Mouse (Mus musculus): ENCODE data around the gene Kif23.

The Kif23 gene

DNA sequence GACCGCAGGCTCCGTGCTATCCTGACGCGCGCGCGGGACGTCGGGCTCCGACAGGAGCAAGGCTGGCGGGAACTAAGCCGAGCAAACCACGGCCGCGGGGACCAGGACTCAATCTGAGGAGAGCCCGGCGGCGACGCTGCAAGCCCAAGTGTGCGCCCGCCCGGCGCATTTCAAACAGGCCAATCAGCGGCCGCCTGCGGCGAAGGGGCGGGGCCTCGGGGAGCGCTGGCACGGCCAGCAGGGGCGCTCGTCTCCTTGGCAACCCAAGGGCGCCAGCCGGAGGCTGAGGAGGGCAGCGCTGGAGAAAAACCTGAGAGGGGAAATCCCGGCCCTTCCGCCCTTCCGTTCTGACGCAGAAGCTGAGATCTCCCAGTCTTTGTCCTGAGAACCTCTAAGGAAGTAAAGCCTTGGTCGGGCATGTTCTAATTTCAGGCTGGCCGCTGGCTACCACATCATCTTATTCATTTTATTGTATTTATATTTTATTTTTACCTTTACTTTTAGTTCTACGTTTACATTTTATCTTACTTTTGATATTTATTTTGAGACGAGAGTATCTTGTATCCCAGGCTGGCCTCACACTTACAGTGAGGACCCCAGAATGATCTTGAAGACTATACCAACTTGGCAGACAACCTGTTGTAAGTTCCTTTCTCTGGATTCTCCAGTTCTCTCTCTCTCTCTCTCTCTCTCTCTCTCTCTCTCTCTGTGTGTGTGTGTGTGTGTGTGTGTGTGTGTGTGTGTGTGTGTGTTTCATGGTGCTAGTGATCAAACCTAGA, at the start of gene Kif23:
Gene Kif23 (minus strand): TSS at position 152 of the 779 bp plus-strand sequence.
- peak; percentile 93 to 95 for DNase-seq (ENCODE audit: low spot score in 2 of 2)

DNA sequence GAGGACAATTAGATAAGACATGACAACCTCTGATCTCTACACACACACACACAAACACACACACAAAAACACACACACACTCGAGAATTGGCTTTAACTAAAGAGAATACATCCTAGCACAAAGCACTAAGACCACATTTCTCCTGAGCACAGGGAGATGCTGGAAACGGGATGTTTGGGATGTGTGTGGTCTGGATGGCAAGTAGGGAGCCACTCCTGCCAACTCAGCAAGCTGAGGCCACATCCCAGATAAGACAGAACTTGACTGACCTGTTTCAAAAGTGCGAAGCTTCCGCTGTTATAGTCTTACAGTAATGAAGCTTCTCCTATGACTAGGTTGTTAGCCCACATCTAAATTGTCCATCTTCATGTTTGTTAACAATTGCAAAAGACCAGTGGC, 44.6 kb upstream of the Kif23 start:
- no peak for DNase-seq (ENCODE audit: low spot score in 2 of 2)

GRCm38 (mm10) chr9:61990738-61991137, 44.2 kb upstream of the Kif23 start:
- no peak for DNase-seq (ENCODE audit: low spot score in 2 of 2)

- no peak for DNase-seq (ENCODE audit: low spot score in 2 of 2)
These were observed 39.5 kb upstream of the Kif23 start for GRCm38 (mm10) chr9:61986055-61986454.

DNA sequence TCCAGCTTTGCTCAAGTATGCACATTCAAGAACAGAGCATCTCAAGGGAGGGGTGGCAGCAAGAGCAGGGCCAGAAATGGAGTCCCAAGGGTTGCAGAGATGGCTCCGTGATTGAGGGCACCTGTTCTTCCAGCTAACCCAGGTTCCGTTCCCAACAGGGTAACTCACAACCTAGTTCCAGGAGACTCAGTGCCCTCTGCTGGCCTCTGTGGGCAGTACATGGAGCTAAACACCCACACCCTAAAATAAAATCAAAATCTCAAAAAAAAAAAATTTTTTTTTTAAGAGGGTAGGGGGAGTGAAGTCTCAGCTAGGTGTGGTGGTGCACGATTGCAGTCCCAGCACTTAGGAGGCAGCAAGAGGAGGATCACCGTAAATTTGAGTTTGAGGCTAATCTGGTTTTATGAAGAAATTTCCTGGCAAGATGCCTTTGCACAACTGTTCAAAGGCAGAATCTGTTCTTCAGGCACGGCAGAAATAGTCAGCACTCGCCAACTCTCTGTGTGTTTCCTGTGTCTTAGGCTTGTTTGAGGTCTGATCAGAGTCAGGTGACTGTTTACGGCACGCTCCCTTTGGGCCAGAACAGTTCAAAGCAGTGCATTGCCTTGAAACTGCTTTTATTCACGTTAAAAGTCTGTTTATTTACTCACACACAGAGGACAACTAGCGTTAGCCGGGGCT, 38.7 kb upstream of the Kif23 start:
- peak; percentile 62 to 75 for DNase-seq (ENCODE audit: low spot score in 2 of 2)

DNA sequence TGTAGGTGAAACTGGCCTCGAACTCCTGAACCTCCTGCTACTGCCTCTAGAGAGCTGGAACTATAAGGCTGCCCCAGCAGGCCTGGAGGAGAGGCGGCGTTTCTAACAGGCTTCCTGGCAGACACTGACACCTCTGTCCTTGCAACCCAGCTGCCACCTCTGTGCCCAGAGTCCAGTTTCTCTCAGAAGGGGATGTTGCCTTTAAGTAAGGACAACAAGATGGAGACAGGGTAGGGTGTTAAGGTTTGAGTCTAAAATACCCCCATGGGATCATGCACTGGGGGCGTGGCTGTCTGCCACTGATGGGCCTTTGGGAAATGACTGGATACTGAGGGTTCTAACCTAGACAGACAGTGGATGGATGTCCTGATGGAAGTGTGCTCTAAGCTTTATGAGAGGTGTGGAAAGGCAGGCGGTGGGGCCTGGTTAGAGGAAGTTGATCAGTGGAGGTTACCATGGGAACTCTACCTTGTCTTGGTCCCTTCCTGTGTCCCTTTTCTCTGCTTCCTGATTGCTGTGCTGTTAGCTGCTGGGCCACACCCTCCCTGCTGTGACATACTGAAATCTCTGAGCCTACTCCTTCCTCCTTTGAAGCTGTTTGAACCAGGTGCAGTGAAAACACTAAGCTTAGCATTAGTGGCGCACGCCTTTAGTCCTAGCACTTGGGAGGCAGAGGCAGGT, 36.5 kb upstream of the Kif23 start:
- DNase-seq (ENCODE audit: low spot score in 2 of 2): no peak

DNA sequence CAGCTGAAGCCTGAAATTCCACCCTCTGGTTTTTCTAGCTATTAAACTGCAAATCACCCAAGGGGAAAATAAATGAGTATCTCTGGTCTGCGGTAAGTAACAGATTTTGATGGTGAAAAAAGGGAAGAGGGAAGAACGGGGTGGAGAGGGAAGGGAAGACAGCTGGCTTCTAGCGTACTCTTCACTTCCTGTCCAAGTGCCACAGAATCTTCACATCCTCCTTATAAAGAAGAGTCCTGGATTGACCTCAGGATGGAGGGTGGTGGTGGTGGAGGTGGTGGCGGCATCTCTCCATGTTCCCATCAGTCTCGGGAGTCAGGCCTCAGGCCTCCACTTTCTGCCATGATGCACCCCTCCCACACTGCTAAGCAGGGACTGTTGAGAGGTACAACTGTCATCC, 35.3 kb upstream of the Kif23 start:
- no peak for DNase-seq (ENCODE audit: low spot score in 2 of 2)

DNA sequence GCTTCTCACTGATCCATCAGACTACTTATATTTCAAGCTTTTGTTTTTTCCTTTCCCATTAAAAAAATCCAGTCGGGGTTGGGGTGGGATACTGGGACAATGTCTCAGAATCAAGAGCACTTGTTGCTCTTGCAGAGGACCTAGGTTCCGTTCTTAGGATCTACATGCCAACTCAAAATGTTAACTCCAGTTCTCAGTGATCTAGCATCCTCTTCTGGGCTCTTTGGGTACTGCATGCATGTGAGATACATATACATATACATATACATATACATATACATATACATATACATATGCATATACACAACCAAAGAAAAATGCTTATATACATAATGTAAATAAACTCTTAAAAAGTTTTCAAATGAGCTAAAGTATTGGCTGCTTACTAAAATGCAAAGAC, 33.4 kb upstream of the Kif23 start:
- DNase-seq (ENCODE audit: low spot score in 2 of 2): no peak

GRCm38 (mm10) chr9:61977258-61977945, 30.8 kb upstream of the Kif23 start:
- DNase-seq (ENCODE audit: low spot score in 2 of 2): no peak

- DNase-seq (ENCODE audit: low spot score in 2 of 2): no peak
These were observed 25.5 kb upstream of the Kif23 start for GRCm38 (mm10) chr9:61972031-61972430.

DNA sequence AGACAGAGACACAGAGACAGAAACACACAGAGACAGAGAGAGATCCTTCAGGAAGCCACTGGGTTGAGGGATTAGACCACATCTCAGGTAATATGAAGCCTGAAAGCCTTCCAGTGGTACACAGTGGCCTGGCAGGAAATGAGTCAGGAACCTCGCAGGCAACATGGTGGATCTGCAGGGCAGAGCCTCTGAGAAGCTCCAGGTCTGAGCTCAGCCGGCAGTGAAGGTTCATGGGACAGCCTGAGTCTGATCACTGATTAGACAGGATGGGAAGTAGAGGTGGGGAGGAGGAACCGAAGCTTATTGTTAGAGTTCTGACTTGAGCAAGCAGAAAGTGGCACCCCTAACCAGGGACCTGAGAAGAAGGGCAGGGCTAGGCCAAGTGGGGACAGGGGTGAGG, 24.5 kb upstream of the Kif23 start:
- DNase-seq (ENCODE audit: low spot score in 2 of 2): no peak

- peak; percentile 66 to 71 for DNase-seq (ENCODE audit: low spot score in 2 of 2)
These were observed 20.8 kb upstream of the Kif23 start for GRCm38 (mm10) chr9:61967357-61967756.

DNA sequence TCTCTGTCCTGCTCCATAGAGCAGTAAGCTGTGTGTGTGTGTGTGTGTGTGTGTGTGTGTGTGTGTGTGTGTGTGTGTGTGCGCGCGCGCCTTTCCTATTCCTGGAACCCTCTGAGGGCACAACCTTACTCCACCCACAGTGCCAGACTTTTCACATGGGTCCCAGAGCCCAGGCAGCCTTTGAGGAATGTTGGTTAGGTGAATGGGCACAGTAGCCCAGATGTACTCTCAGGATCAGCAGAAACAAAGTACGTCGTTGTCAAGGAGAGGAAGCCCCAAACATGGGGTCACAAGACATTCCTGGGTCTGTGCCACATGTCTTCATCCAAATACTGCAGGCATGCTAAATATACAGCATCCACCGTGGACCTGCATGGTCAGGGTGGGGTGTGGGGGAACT, 19.4 kb upstream of the Kif23 start:
- no peak for DNase-seq (ENCODE audit: low spot score in 2 of 2)

- DNase-seq (ENCODE audit: low spot score in 2 of 2): peak; percentile 79 to 82
These were observed 18.9 kb upstream of the Kif23 start for GRCm38 (mm10) chr9:61965411-61965930.

DNA sequence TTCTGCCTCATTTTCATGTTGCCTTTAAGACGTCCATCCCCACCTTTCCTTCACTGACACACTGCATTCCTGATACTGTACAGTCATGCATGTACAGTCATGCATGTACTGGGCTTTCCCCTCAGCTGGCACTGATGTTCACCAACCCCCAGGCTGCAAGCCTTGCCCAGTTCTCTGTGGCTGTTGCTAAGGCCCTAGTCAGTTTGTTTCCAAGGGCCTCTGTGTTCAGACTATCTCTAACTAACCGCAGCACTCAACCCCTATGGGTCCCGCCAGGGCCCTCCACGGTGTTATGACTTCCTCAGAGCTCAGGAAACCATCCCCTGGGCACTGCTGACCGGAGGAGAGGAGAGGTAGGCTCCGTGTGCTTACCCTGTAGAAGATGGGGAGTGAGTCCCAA, 16.8 kb upstream of the Kif23 start:
- DNase-seq (ENCODE audit: low spot score in 2 of 2): no peak

DNA sequence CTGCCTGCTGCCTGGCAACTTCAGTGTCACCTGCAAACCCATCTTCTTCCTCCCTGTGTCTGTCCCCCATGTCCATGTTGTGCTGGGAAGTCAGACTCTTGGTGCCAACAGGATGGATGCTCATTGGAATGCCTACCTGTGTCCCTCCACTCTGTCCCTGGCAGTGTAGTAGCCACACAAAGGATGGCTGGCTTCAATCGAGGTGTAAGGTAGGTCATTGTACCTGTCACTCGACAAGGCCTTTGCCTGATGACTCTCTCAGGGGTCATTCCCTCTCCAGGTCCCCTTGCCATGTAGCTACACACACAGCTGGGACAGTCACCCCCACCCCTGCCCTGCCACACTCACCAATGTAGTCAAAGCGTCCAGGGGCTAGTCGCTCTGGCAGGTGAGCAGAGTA, 14.6 kb upstream of the Kif23 start:
- DNase-seq (ENCODE audit: low spot score in 2 of 2): no peak

DNA sequence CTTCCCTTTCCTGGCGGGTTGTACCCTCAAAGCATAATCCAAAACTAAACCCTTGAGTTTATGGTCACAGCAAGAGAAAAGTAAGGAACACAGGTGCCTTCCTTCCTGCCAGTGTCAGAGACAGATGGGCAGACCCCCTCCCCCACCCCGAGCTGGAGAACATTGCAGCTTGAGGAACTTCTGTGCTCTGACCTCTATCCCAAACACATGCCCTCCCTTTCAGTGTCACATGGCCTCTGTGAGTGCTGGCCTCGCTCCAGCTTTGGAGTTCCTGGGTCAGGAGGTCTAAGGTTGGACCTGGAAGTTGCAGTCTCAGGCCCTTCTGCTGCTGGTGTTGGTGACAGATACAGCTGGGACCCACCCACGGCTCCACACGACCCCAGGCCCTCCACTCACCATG, 14.2 kb upstream of the Kif23 start:
- DNase-seq (ENCODE audit: low spot score in 2 of 2): no peak

DNA sequence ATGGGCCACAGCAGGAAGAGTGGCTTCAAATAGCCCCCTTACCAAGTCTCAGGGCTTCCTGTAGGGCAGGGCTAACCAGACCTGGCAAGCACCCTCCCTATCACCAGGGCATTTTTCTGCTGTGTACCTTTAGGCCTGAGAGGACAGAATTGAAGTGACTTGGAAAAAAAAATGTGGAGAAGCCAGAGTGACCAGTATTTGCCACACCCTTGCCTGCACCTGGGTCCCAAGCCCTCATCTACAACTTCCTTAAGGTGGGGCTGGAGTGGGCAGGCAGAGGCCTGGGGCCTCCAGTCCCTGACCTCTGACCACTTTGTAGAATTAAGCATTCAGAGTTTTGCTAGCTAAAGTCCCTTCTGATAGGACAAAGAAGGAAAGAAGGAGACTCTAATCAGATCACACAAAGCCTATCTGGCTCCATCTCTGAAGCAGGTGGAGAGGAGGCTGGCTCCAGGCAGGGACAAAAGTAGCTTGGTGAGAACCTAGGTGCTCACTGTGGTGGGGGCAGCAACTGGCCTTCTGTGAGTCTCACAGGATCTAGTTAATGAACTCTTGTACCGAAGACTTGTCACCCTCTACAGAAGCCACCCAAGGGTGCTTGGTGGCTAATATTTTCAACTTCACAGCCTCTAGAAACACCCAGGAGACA, 13.5 kb upstream of the Kif23 start:
- DNase-seq (ENCODE audit: low spot score in 2 of 2): no peak

DNA sequence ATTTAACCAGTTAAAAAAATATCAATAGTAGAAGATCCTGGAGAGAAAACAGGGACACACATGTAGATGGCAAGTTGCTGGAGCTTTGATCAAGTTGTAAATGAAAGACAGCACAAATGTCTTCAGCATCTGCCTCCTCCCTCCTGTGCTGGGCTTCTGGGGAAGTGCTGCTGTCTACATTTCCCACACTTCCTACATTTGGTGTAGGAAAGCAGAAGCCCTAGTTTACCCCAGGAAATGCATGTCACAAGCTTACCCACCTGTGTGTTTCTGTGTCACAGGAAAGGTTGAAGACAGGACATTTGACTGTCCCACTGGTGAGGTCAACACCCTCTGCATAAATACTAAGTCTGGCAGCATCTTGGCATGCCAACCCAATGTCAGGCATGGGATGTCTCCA, 8.1 kb upstream of the Kif23 start:
- no peak for DNase-seq (ENCODE audit: low spot score in 2 of 2)

DNA sequence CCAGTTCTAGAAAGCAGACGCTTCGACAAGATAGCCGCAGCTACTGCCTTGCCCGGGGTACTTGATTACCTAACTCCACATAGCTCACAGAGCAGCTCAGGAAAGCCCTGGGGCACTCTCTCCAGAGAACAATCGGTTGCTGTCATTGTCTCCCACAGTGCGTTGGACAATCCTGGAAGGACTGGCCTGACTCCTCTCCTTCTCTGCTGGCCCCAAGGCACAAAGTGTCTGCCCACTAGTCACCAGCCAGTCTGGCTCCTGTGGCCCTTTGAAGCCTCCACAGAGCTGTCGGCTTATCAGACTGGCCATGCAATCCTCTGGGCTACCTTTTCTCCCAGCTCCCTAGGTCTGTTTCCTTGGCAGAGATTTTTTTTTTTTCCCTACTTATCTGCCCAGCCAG, 5.7 kb upstream of the Kif23 start:
- DNase-seq (ENCODE audit: low spot score in 2 of 2): no peak
